Mouse (Mus musculus): Measurements from ENCODE around the gene Rpl36. TPM values are rescaled to one million over a fixed set of nuclear protein-coding genes. Genes with fewer than 3 reads are reported as not detected.

The Rpl36 gene
- polyA plus RNA-seq (2012; ENCODE audit: insufficient read depth, low replicate concordance) = 9,023 and 9,040 TPM in 2 replicates

DNA sequence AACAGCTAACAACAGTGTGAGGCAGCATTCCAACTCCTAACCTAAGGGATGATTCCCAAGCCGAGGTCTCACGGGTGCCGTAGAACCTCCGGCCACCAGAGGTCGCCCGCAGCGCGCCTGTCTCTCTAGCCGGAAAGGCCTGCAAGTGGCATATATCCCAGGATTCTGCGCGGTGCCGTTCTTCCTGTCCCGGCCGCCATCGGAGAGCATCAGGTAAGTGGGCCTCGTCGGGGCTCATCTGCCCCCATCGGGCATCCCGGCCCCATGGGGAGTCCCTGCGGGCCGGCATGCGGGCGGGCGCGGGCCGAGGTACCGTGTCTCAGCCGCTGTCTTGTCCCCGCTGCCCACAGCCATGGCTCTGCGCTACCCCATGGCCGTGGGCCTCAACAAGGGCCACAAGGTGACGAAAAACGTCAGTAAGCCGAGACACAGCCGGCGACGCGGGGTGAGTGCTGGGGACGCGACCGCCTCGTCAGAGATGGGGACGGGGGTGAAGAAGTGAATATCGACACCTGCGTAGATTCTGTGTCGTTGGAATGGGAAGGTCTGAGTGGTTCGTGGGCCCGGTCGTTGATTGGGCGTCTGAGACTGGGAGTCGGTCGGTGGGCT is at the start of gene Rpl36:
Rpl36 (plus strand) TSS at position 181 of the 609 bp plus-strand sequence.
- peaks cover 81% of the 10 kb centered on the region for H3K4me1 ChIP-seq
- peak within 1 kb of the TSS; percentile 99 for H3K4me3 ChIP-seq (replicated peaks)
- TF ChIP-seq FLI1 (IDR thresholded peaks at IDR 0.05; ENCODE audit: low read length) = no peak
- TF ChIP-seq GATA1 (IDR thresholded peaks at IDR 0.05; ENCODE audit: borderline replicate concordance, low read length) = no peak
- H3K36me3 ChIP-seq (replicated peaks; ENCODE audit: low read length) = peaks cover 43% of the 10 kb centered on the region
- H3K9me3 ChIP-seq = no peaks in the 10 kb centered on the region
- H3K27me3 ChIP-seq (replicated peaks) = no peaks in the 10 kb centered on the region

- TF ChIP-seq GATA1 (IDR thresholded peaks at IDR 0.05; ENCODE audit: borderline replicate concordance, low read length) = no peak
- TF ChIP-seq FLI1 (IDR thresholded peaks at IDR 0.05; ENCODE audit: low read length) = no peak
- Histone ChIP-seq H3K9me3 (no peaks in the 10 kb centered on the region), H3K4me1 (peaks cover 66% of the 10 kb centered on the region), H3K27me3 (replicated peaks) (no peaks in the 10 kb centered on the region), H3K36me3 (replicated peaks; ENCODE audit: low read length) (peaks cover 100% of the 10 kb centered on the region), H3K4me3 (replicated peaks) (no peak overlapping the region)
Measured at GRCm38 (mm10) chr17:56566293-56566692, 46.9 kb upstream of the Rpl36 start.

DNA sequence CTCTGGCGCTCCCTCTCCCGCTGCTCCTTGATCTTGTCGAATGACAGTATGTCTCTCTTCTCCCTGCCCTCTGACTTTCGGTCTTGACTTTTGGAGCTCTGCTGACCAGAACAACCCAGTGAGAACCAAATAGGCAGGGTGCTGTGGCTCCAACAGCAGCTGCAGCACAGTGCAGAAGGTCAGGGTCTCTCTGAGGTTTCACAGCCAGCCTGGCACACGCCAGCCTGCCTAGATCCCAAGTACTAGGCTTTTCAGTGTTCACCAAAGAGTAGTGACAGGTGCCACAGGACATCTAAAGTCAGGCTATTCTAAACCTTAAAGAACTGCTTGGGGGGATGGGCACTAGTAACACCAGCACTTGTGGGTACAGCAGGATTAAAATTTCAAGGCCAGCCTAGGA is 46.3 kb upstream of the Rpl36 start:
- Histone ChIP-seq H3K9me3 (no peaks in the 10 kb centered on the region), H3K36me3 (replicated peaks; ENCODE audit: low read length) (peaks cover 100% of the 10 kb centered on the region), H3K4me3 (replicated peaks) (no peak overlapping the region), H3K27me3 (replicated peaks) (no peaks in the 10 kb centered on the region), H3K4me1 (peaks cover 68% of the 10 kb centered on the region)
- no peak for TF ChIP-seq FLI1 (IDR thresholded peaks at IDR 0.05; ENCODE audit: low read length)
- TF ChIP-seq GATA1 (IDR thresholded peaks at IDR 0.05; ENCODE audit: borderline replicate concordance, low read length) = no peak

DNA sequence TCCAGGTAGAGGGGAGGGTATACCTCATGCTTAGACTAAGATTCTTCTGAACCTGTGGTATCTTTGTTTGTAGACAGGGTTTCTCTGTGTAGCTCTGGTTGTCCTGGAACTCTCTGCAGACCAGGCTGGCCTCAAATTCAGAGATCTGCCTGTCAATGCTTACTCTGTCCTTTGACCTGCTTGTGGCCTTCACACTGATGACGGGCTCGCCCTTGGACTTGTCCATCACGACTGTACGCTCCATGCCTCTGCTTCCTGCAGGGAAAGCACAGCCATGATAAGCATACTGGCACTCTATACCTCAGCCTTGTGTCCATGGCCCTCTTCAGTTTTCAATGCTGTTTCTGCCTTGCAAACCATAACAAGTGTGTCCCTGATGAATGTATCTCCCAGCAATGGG is 45.8 kb upstream of the Rpl36 start:
- TF ChIP-seq GATA1 (IDR thresholded peaks at IDR 0.05; ENCODE audit: borderline replicate concordance, low read length) (no peak), FLI1 (IDR thresholded peaks at IDR 0.05; ENCODE audit: low read length) (no peak)
- H3K27me3 ChIP-seq (replicated peaks) = no peaks in the 10 kb centered on the region
- no peaks in the 10 kb centered on the region for H3K9me3 ChIP-seq
- peaks cover 64% of the 10 kb centered on the region for H3K4me1 ChIP-seq
- H3K4me3 ChIP-seq (replicated peaks) = no peak overlapping the region
- peaks cover 100% of the 10 kb centered on the region for H3K36me3 ChIP-seq (replicated peaks; ENCODE audit: low read length)

GRCm38 (mm10) chr17:56570287-56570686 is 42.9 kb upstream of the Rpl36 start:
- no peaks in the 10 kb centered on the region for H3K27me3 ChIP-seq (replicated peaks)
- H3K9me3 ChIP-seq = no peaks in the 10 kb centered on the region
- no peak overlapping the region for H3K4me3 ChIP-seq (replicated peaks)
- H3K4me1 ChIP-seq = peaks cover 65% of the 10 kb centered on the region
- H3K36me3 ChIP-seq (replicated peaks; ENCODE audit: low read length) = peaks cover 99% of the 10 kb centered on the region
- no peak for TF ChIP-seq GATA1 (IDR thresholded peaks at IDR 0.05; ENCODE audit: borderline replicate concordance, low read length)
- no peak for TF ChIP-seq FLI1 (IDR thresholded peaks at IDR 0.05; ENCODE audit: low read length)

DNA sequence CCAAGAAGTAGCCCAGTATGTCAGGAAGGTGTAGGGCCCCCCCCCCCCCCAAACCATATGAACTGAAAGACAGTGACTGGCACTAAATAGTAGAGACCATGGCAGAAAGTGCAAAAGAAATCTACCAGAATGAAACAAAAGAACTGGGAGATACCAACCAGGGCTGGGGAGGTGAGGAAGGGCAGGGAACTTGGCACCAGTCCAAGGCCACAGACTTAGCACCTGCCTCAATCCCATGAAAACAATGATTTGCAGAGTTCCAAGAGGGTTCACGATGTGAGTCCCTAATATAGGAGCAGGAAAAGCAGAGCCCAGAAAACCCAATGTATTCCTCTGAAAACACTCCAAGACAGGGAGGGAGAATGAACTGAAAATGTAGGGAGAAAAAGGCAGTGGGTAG is 41.1 kb upstream of the Rpl36 start:
- H3K4me1 ChIP-seq = peaks cover 60% of the 10 kb centered on the region
- no peak overlapping the region for H3K4me3 ChIP-seq (replicated peaks)
- peaks cover 96% of the 10 kb centered on the region for H3K36me3 ChIP-seq (replicated peaks; ENCODE audit: low read length)
- no peaks in the 10 kb centered on the region for H3K27me3 ChIP-seq (replicated peaks)
- no peaks in the 10 kb centered on the region for H3K9me3 ChIP-seq
- TF ChIP-seq FLI1 (IDR thresholded peaks at IDR 0.05; ENCODE audit: low read length) (no peak), GATA1 (IDR thresholded peaks at IDR 0.05; ENCODE audit: borderline replicate concordance, low read length) (no peak)

- peaks cover 96% of the 10 kb centered on the region for H3K36me3 ChIP-seq (replicated peaks; ENCODE audit: low read length)
- no peaks in the 10 kb centered on the region for H3K9me3 ChIP-seq
- H3K4me1 ChIP-seq = peaks cover 60% of the 10 kb centered on the region
- TF ChIP-seq GATA1 (IDR thresholded peaks at IDR 0.05; ENCODE audit: borderline replicate concordance, low read length) (no peak), FLI1 (IDR thresholded peaks at IDR 0.05; ENCODE audit: low read length) (no peak)
- H3K4me3 ChIP-seq (replicated peaks) = no peak overlapping the region
- no peaks in the 10 kb centered on the region for H3K27me3 ChIP-seq (replicated peaks)
Measured at GRCm38 (mm10) chr17:56572939-56573338, 40.3 kb upstream of the Rpl36 start.

- no peak for TF ChIP-seq GATA1 (IDR thresholded peaks at IDR 0.05; ENCODE audit: borderline replicate concordance, low read length)
- TF ChIP-seq FLI1 (IDR thresholded peaks at IDR 0.05; ENCODE audit: low read length) = no peak
- Histone ChIP-seq H3K36me3 (replicated peaks; ENCODE audit: low read length) (peaks cover 74% of the 10 kb centered on the region), H3K4me3 (replicated peaks) (peak overlapping the region; percentile 99), H3K27me3 (replicated peaks) (no peaks in the 10 kb centered on the region), H3K4me1 (peaks cover 72% of the 10 kb centered on the region), H3K9me3 (no peaks in the 10 kb centered on the region)
Measured at GRCm38 (mm10) chr17:56583071-56583470, 30.1 kb upstream of the Rpl36 start.

DNA sequence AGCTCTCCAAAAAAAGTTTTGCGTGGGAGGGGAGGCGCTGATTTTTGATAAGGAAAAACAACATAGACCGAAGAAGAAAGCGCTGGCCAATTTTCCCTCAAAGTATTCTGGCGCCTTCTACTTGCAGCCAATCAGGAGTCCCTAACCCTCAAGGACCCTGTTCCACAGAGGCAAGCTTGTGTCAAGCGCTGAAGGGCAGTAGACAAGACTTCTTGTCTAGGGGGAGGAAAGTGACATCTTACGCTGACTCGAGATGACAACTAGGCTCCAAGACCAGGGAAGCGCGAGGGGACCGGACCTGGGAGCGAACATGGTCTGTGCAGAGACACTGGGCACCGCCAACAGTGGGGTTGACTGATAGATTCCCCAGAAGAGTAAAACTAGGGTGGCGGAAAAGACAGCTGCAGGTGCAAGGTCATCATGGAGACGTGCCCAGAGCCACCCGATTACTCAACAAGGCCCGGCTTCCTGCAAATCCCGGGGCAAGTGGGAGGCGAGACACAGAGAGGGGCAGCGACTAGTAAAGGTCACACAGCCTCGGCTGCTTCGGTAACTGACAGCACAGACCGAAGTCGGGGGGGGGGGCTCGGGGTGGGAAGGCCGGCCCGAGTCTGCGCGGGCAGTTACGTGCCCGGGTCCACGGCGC is 29.5 kb upstream of the Rpl36 start:
- TF ChIP-seq GATA1 (IDR thresholded peaks at IDR 0.05; ENCODE audit: borderline replicate concordance, low read length) = no peak
- no peak for TF ChIP-seq FLI1 (IDR thresholded peaks at IDR 0.05; ENCODE audit: low read length)
- Histone ChIP-seq H3K36me3 (replicated peaks; ENCODE audit: low read length) (peaks cover 74% of the 10 kb centered on the region), H3K27me3 (replicated peaks) (no peaks in the 10 kb centered on the region), H3K9me3 (no peaks in the 10 kb centered on the region), H3K4me1 (peaks cover 74% of the 10 kb centered on the region), H3K4me3 (replicated peaks) (peak overlapping the region; percentile 99)
